Mouse (Mus musculus) neural tube, embryonic 13.5 days (tissue): ENCODE data around the gene Syce1l. TPM values are rescaled to one million over a fixed set of nuclear protein-coding genes. Genes with fewer than 3 reads are reported as not detected.

Experiments
- ATAC-seq: fragments of 200-750 bp; cut with Nextera tagmentation; 2 replicates; pipeline ENCODE4 v1.8.0; 2017; ENCODE audit warnings: low read depth, mild to moderate bottlenecking, moderate TSS enrichment, moderate library complexity
- H3K27ac ChIP-seq: fragments of 300-500 bp; sonication (generic); replicated peaks from 2 replicates; pipeline ENCODE4 v1.5.1; 2015; ENCODE audit warnings: moderate library complexity, mild to moderate bottlenecking, inconsistent platforms
- H3K27me3 ChIP-seq: fragments of 300-500 bp; sonication (generic); 2 replicates; pipeline ENCODE4 v1.6.1; 2015; ENCODE audit warnings: mild to moderate bottlenecking, inconsistent platforms
- H3K36me3 ChIP-seq: fragments of 300-500 bp; sonication (generic); 2 replicates; pipeline ENCODE4 v1.6.1; 2015; ENCODE audit warnings: mild to moderate bottlenecking, inconsistent platforms
- H3K4me1 ChIP-seq: fragments of 300-500 bp; sonication (generic); replicated peaks from 2 replicates; pipeline ENCODE4 v1.6.1; 2015; ENCODE audit warnings: inconsistent platforms
- H3K4me2 ChIP-seq: fragments of 300-500 bp; sonication (generic); 2 replicates; pipeline ENCODE4 v1.6.1; 2015; ENCODE audit warnings: inconsistent platforms, mild to moderate bottlenecking, moderate library complexity
- H3K4me3 ChIP-seq: fragments of 300-500 bp; sonication (generic); 2 replicates; pipeline ENCODE4 v1.5.1; 2015; ENCODE audit warnings: mild to moderate bottlenecking, inconsistent platforms
- H3K9ac ChIP-seq: fragments of 300-500 bp; sonication (generic); 2 replicates; pipeline ENCODE4 v1.6.1; 2015; ENCODE audit warnings: moderate library complexity, mild to moderate bottlenecking, inconsistent platforms
- H3K9me3 ChIP-seq: fragments of 300-500 bp; sonication (generic); 2 replicates; pipeline ENCODE4 v1.6.1; 2016; ENCODE audit warnings: inconsistent platforms
- WGBS: fragments of 180-500 bp; shearing (Covaris S2); methylation state at CpG from one replicate; pipeline ENCODE4 v1.1.7; 2015; 5-methylcytosine and 5-hydroxymethylcytosine counted together
- polyA plus RNA-seq: library from polyadenylated mRNA; unstranded; fragments of >200 nt; fragmentation: Nextera tagmentation; extraction: Ambion mirVana; gene quantifications from 2 replicates; pipeline ENCODE4 v1.2.1, GENCODE M21; 2015

Gene Syce1l
- not detected in 2 replicates for polyA plus RNA-seq

GRCm38 (mm10) chr8:113642926-113643325 is at the start of gene Syce1l:
Gene Syce1l, plus strand, starts transcription at chr8:113643213.
- no peak within 1 kb of the TSS for H3K4me3 ChIP-seq

GRCm38 (mm10) chr8:113598401-113598800 is 44.6 kb upstream of the Syce1l start:
- WGBS = 48% methylated on average over 3 of the region's 3 CpGs

More at GRCm38 (mm10) chr8:113642926-113643325, at the start of gene Syce1l:
- H3K4me1 ChIP-seq = no peaks in the 10 kb centered on the region
- WGBS = 93% methylated on average over 16 of the region's 16 CpGs
- peaks cover 57% of the 10 kb centered on the region for H3K36me3 ChIP-seq
- ATAC-seq = no peak
- no peak within 1 kb of the TSS for H3K4me2 ChIP-seq
- no peaks in the 10 kb centered on the region for H3K9me3 ChIP-seq
- no peak within 1 kb of the TSS for H3K9ac ChIP-seq
- H3K27ac ChIP-seq = no peak within 1 kb of the TSS
- no peaks in the 10 kb centered on the region for H3K27me3 ChIP-seq

GRCm38 (mm10) chr8:113632634-113633033 is 10.4 kb upstream of the Syce1l start:
- no peaks in the 10 kb centered on the region for H3K9me3 ChIP-seq
- ATAC-seq = no peak
- no peak overlapping the region for H3K4me2 ChIP-seq
- H3K27me3 ChIP-seq = no peaks in the 10 kb centered on the region
- 15% methylated on average over 3 of the region's 3 CpGs for WGBS
- no peak overlapping the region for H3K9ac ChIP-seq
- no peak overlapping the region for H3K27ac ChIP-seq
- no peak overlapping the region for H3K4me3 ChIP-seq
- peaks cover 24% of the 10 kb centered on the region for H3K4me1 ChIP-seq
- 0 out of 2 replicates have a peak, but pooled peaks cover under 1% of the 10 kb centered on the region for H3K36me3 ChIP-seq

More at GRCm38 (mm10) chr8:113598401-113598800, 44.6 kb upstream of the Syce1l start:
- Histone ChIP-seq H3K27me3 (no peaks in the 10 kb centered on the region), H3K9ac (no peak overlapping the region), H3K4me1 (no peaks in the 10 kb centered on the region), H3K9me3 (no peaks in the 10 kb centered on the region), H3K36me3 (no peaks in the 10 kb centered on the region), H3K27ac (no peak overlapping the region), H3K4me2 (no peak overlapping the region), H3K4me3 (no peak overlapping the region)
- no peak for ATAC-seq

GRCm38 (mm10) chr8:113634161-113634560 is 8.9 kb upstream of the Syce1l start:
- WGBS = 28% methylated on average over 12 of the region's 12 CpGs
- H3K9ac ChIP-seq = peak overlapping the region; percentile 80
- H3K9me3 ChIP-seq = no peaks in the 10 kb centered on the region
- peaks cover 26% of the 10 kb centered on the region for H3K4me1 ChIP-seq
- no peaks in the 10 kb centered on the region for H3K27me3 ChIP-seq
- ATAC-seq = no peak
- peaks cover 16% of the 10 kb centered on the region for H3K36me3 ChIP-seq
- H3K4me2 ChIP-seq = peak overlapping the region; percentile 98
- peak overlapping the region; percentile 94 for H3K27ac ChIP-seq
- H3K4me3 ChIP-seq = peak overlapping the region; percentile 73

DNA sequence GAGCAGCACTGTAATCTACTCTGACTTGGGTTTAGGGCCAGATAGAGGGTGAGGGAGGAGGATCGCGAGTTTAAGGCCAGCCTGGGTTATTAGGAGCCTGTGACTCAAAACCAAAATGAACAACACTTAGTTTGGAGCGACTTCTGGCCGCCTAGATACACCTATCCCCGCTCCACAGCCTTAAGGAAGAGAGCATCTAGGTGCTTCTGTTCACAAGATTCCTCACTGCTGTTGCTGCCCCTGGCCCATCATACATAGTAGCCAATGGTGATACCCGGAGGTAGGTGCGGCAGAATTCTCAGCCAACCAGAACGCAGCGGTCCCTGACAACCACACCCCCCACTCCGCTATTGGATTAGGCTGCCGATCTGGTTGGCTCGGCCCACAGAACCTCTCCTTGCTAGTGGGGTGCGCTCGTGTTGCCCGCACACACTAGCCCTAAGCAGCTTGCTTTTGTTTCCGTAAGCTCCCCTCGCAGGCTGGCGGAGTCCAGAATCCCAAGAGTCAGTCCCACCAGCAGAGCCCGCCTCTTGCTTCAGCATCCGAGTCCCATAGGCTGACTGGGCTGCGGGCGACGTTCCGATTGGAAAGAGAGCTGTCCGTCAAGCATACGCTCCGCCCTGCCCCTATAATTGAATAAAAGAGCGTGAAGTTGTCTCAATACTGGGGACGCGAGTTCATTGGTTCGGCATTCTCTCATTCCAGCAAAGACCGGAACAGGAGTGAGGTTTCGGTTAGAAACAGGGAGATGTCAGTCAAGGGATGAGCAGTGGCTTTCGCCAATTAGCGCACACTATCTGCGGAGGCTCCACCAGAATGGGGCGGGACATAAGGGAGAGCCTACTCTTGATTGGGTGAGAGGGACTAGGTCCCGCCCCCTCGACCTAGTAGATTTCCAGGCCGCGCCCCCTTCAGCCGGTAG is 8.1 kb upstream of the Syce1l start, which contains the start of gene Mon1b:
Gene Mon1b (plus strand): TSS at position 918 of the 922 bp plus-strand sequence.
- Histone ChIP-seq H3K27me3 (no peaks in the 10 kb centered on the region), H3K9ac (peak within 1 kb of the TSS; percentile 80), H3K4me2 (peak within 1 kb of the TSS; percentile 98), H3K36me3 (peaks cover 23% of the 10 kb centered on the region), H3K9me3 (no peaks in the 10 kb centered on the region), H3K27ac (peak within 1 kb of the TSS; percentile 94), H3K4me3 (peak within 1 kb of the TSS; percentile 73), H3K4me1 (peaks cover 26% of the 10 kb centered on the region)
- ATAC-seq = peak; percentile 99
- under 1% methylated on average over 42 of the region's 42 CpGs for WGBS

DNA sequence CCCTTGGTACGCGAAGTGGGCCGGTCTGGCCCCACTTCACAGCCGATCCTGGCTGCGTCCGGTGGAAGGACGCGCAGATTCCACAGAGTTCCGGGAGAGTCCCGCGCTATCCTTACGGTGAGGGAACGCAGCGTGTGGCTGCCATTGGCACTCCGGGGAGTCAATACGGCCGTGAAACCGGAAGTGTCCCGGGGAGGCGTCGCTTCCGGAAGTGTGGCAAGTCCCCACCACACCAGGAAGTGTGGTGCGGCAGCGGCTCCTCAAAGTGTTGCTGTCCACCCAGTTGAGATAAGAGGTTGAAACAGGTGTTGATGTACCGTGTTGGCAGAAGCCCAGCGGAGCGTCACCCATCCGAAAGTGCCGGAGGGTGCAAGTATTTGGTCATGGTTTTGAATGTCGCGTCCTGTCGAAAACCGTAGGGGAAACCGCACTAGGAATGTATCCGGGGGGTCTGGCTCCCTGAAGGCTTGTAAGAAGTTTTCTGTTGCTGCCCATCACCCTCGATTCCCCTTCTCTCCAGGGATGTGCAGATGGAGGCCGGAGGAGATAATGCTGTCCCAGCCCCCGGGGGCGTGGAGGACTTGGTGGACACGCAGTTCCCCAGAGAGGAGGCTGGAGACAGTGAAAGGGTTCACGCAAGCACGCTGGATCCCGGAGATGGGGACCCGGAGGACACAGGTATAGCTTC is 7.3 kb upstream of the Syce1l start:
- Histone ChIP-seq H3K4me2 (peak overlapping the region; percentile 98), H3K27me3 (no peaks in the 10 kb centered on the region), H3K27ac (peak overlapping the region; percentile 94), H3K36me3 (peaks cover 31% of the 10 kb centered on the region), H3K4me1 (peaks cover 26% of the 10 kb centered on the region), H3K9ac (peak overlapping the region; percentile 80), H3K9me3 (no peaks in the 10 kb centered on the region), H3K4me3 (peak overlapping the region; percentile 73)
- WGBS = under 1% methylated on average over 44 of the region's 44 CpGs
- ATAC-seq = peak; percentile 79

DNA sequence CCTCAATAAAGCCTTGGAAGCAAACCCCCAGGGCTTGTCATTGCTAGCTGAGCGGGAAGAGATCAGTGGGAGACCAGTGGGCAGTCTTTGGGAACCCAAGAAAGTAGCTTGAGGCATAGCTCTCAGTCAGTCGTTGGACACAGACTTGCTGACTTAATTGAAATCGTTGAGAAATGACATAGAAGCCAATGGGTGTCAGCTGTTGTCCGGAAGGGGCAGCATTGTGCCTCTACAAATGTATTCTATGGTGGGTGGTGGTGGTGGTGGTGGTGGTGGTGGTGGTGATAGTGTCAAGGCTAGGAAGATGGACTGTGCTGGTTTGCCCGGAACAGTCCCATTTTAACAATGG is 6.8 kb upstream of the Syce1l start:
- Histone ChIP-seq H3K27ac (peak overlapping the region; percentile 94), H3K36me3 (peaks cover 34% of the 10 kb centered on the region), H3K4me3 (peak overlapping the region; percentile 73), H3K9ac (peak overlapping the region; percentile 80), H3K27me3 (no peaks in the 10 kb centered on the region), H3K9me3 (no peaks in the 10 kb centered on the region), H3K4me1 (peaks cover 26% of the 10 kb centered on the region), H3K4me2 (peak overlapping the region; percentile 98)
- whole genome bisulfite sequencing = 33% methylated on average over 5 of the region's 5 CpGs
- ATAC-seq = no peak

DNA sequence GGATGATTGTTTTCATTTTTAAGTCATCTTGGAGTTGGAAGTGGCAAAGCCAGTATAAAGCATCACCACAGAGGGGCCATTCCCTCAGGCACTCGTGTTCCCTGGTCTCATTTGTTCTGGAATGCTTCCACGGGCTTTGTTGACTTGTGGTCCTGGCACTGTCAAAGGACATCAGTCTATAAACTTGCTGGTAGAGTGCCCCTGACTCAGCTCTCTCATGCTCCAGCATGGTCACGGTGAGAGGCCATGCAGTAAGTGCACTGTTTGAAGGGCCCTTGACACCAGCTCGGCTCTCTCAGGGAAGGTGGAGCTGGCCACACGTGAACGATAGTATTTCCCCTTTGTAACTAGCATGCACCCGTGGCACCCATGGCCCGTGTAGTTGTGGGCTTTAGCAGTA is 2.7 kb upstream of the Syce1l start:
- H3K4me3 ChIP-seq = no peak overlapping the region
- no peak for ATAC-seq
- H3K27me3 ChIP-seq = no peaks in the 10 kb centered on the region
- no peaks in the 10 kb centered on the region for H3K9me3 ChIP-seq
- no peak overlapping the region for H3K4me2 ChIP-seq
- peaks cover 20% of the 10 kb centered on the region for H3K4me1 ChIP-seq
- peaks cover 61% of the 10 kb centered on the region for H3K36me3 ChIP-seq
- 91% methylated on average over 8 of the region's 8 CpGs for WGBS
- no peak overlapping the region for H3K27ac ChIP-seq
- H3K9ac ChIP-seq = no peak overlapping the region

- Histone ChIP-seq H3K4me2 (no peak overlapping the region), H3K9me3 (no peaks in the 10 kb centered on the region), H3K4me3 (no peak overlapping the region), H3K36me3 (peaks cover 50% of the 10 kb centered on the region), H3K4me1 (no peaks in the 10 kb centered on the region), H3K27ac (no peak overlapping the region), H3K9ac (no peak overlapping the region), H3K27me3 (no peaks in the 10 kb centered on the region)
- no peak for ATAC-seq
- WGBS = 94% methylated on average over 8 of the region's 8 CpGs
Observed at GRCm38 (mm10) chr8:113643479-113644210, 632 bp downstream of the Syce1l start.

DNA sequence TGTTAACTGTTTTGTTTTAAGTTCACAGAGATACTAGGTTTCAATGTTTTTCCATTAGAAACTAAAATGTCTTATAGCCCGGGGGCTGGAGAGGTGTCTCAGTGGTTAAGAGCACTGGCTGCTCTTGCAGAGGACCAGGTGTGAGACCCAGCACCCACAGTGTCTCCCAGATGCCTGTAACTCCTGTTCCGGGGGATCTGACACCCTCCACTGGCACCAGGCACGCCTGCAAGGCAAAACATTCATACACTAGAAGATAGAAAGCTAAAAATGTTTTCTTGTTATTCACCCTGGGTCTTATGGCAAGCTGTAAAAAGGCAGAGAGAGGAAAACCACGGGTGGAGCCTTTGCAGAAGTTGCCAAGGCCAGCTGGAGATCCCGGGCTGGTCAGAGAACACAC is 2.2 kb downstream of the Syce1l start:
- ATAC-seq = no peak
- H3K9me3 ChIP-seq = no peaks in the 10 kb centered on the region
- H3K36me3 ChIP-seq = peaks cover 34% of the 10 kb centered on the region
- H3K27me3 ChIP-seq = no peaks in the 10 kb centered on the region
- 72% methylated on average over 5 of the region's 5 CpGs for WGBS
- H3K4me1 ChIP-seq = no peaks in the 10 kb centered on the region
- H3K4me3 ChIP-seq = no peak overlapping the region
- H3K27ac ChIP-seq = no peak overlapping the region
- no peak overlapping the region for H3K9ac ChIP-seq
- H3K4me2 ChIP-seq = no peak overlapping the region

DNA sequence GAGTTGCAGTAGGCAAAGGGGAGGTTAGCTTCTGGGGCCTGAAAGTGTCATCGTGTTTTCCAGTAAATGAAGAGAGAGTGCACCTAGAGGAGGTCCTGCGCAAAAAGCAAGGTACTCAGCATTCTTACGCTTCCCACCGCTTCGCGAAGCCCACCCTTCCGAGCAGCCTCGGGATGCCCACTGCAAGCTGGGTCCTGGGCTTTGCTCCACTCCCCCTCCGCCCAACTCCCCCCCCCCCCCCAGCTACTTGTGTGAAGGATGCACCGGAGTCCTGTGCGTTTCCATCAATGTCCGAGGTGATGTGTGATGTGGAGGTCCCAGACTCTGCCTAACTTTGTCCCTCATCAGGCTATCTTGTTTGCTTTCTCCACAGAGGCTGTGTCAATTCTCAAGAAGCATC is 9.4 kb downstream of the Syce1l start:
- no peak overlapping the region for H3K4me2 ChIP-seq
- H3K27ac ChIP-seq = no peak overlapping the region
- H3K4me1 ChIP-seq = no peaks in the 10 kb centered on the region
- no peaks in the 10 kb centered on the region for H3K9me3 ChIP-seq
- ATAC-seq = no peak
- no peaks in the 10 kb centered on the region for H3K27me3 ChIP-seq
- H3K36me3 ChIP-seq = no peaks in the 10 kb centered on the region
- no peak overlapping the region for H3K9ac ChIP-seq
- no peak overlapping the region for H3K4me3 ChIP-seq
- 85% methylated on average over 12 of the region's 12 CpGs for WGBS

DNA sequence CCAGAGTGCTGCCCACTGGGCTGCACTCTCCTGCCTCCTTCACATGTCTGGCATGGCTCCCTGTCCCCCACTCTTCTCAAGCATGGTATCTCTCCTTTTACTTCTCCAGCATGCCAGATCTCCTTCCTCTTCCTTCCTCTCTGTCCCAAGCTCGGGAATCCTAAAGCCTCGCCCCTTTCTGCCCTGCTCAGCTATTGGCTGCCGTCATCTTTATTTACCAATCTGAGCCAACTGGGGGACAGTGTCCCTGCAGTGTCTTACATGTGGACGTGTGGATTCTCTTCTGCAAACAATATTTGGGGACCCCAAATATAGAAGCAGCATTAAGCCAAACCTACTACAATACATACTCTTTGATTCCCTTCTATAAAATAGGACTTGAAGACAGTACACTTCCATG is 10.1 kb downstream of the Syce1l start:
- Histone ChIP-seq H3K4me2 (no peak overlapping the region), H3K9ac (no peak overlapping the region), H3K36me3 (no peaks in the 10 kb centered on the region), H3K4me3 (no peak overlapping the region), H3K4me1 (no peaks in the 10 kb centered on the region), H3K27me3 (no peaks in the 10 kb centered on the region), H3K27ac (no peak overlapping the region), H3K9me3 (no peaks in the 10 kb centered on the region)
- 61% methylated on average over 4 of the region's 4 CpGs for WGBS
- no peak for ATAC-seq
